Mouse (Mus musculus) layer of hippocampus, postnatal 25 days (tissue): Measurements from ENCODE around the gene Lekr1. TPM values are rescaled to one million over a fixed set of nuclear protein-coding genes. Genes with fewer than 3 reads are reported as not detected.

ENCODE experiments used
- DNase-seq, 2 experiments: peaks; one replicate each; pipeline ENCODE4 v3.0.0; 2022; ENCODE audit warnings: mixed read lengths in 2 of 2, low spot score in 1 of 2; ENCODE audit errors: extremely low spot score in 1 of 2
- total RNA-seq, 2 experiments: library from RNA; stranded (reverse); gene quantifications; 2 replicates each; pipeline ENCODE4 v1.2.3; 2021

Gene Lekr1
- total RNA-seq, 2 experiments from 2014 or later, result 5.6 to 6.8 TPM

GRCm38 (mm10) chr3:65828020-65828419 lies 162.0 kb downstream of the Lekr1 start:
- DNase-seq, result no peak

DNA sequence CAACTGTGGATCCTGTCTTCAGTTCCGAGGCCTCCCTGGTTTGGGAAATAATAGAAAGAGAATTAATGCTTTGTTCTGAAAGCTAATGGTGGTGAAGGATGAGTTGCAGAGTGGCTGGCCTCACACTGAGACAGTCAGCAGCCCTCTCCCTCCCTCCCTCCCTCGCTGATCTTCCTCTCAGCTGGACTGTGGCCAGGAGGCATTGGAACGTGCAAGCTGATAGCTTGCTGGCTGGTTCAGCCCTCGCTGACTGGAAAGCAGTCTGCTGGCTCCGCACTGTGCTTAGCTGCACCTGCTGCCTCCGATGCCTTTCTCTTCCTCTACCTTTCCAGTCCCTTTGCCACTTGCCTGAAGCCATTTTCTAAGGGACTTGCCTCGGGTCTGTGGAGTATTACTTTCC lies 163.2 kb downstream of the Lekr1 start:
- peak; percentile 19 to 41 for DNase-seq

GRCm38 (mm10) chr3:65829943-65830483 lies 164.0 kb downstream of the Lekr1 start:
- no peak for DNase-seq

DNA sequence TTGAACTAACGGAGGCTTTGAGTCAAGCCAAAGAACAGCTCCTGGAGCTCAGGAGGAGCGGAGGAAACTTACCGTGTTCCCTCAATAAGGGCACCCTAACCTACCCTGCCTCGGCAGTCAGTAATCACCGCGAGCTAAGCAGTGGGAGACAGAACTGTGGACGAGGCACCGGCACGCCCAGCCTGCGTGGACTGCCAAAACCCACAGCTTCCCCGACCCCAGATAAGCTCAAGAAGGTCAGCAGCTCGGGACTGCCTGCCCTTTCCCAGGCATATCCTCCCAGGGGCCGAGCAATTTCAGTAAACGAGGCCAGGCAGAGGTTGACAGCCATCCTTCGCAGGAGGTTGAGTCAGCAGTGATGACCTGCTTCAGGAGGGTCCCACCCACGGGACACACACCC lies 164.8 kb downstream of the Lekr1 start:
- no peak for DNase-seq

DNA sequence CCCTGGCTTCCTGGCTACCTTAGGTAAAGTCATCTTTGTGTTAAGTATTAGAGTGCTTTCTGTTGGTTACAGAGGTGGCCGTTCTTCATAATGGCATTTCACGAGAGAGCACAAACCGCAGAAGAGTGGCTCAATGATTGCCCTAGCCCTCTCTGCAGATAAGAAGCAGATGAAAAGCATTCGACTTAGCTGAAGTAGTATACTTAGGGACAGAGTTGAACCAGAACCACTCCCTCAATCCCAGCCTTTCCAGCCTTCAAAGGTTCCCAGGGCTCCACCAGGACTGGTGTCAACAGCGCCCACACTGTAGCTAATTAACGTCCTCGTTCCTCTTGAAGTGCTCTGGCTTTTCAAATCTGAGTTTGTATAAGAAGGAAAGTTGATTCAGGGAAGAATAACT lies 166.4 kb downstream of the Lekr1 start:
- DNase-seq, result no peak

- DNase-seq, result no peak
Observed at GRCm38 (mm10) chr3:65836435-65836834, 170.4 kb downstream of the Lekr1 start.

GRCm38 (mm10) chr3:65839664-65840063 lies 173.6 kb downstream of the Lekr1 start:
- DNase-seq, result no peak

DNA sequence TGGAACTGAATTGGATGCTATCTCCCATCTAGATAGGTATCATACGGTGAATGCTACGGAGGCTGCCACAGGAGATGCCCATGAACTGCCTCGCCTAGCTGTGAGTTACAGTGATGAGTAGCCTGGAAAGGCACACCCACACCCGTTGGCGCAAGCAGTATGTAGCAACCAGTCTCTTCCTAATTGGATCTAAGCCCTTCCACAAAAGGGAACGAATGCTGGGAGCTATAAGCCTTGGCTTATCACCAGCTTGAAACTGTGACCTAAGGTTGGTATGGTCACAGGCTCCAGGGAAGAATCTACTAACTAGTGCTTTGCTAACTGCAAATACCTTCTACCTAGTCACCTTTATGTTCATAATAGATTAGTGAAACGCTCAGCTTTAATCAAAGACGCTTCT lies 175.1 kb downstream of the Lekr1 start:
- no peak for DNase-seq

DNA sequence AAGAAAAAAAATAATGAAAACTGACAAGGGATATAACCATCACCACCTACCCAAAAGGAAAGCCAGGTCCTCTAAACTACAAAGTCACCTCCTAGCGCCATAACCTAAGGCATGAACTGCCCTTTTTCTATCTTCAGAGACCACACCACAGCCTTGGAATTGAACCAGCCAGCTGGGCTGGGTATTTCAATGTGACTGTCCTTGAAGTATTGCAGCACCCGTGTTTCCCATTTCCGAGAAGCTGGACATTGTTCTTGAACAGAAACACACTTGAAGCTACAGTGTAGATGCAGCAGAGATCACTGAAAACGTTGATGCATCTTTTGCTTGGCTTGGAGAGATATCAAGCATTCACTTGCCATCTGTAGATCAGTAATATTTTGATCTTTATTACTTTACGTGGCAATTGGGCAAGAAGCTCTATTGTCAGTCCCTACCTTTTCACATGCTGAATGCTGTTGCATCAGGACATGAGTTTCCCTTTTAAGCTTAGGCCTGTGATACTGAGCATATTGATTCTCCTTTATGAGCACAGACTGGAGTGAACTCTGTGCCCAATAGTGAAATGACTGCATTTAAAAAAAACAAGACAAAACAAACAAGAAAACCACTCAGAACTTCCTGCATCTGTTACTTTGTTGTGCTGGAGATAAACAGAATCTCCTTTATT lies 176.6 kb downstream of the Lekr1 start:
- DNase-seq, result no peak

GRCm38 (mm10) chr3:65843185-65843552 lies 177.1 kb downstream of the Lekr1 start:
- DNase-seq, result no peak

DNA sequence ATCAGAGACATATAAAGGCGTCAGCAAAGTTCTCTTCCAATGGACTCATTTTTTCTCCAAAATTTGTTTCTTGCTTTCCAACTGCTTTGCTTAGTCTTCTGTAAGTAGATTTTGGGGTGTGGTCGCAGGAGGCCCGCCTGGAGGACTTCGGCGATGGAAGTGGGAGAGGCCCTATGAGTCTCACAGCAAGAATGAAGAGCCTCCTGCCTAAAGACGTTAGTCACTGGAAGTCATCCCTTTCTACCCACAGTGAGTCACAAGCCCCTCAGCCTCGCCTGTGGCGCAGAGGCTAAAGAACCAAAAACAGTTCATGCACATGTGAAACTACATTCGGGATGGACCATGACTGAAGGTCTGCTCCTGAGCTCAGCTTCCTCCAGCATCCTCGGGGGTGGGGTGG lies 178.3 kb downstream of the Lekr1 start:
- no peak for DNase-seq

DNA sequence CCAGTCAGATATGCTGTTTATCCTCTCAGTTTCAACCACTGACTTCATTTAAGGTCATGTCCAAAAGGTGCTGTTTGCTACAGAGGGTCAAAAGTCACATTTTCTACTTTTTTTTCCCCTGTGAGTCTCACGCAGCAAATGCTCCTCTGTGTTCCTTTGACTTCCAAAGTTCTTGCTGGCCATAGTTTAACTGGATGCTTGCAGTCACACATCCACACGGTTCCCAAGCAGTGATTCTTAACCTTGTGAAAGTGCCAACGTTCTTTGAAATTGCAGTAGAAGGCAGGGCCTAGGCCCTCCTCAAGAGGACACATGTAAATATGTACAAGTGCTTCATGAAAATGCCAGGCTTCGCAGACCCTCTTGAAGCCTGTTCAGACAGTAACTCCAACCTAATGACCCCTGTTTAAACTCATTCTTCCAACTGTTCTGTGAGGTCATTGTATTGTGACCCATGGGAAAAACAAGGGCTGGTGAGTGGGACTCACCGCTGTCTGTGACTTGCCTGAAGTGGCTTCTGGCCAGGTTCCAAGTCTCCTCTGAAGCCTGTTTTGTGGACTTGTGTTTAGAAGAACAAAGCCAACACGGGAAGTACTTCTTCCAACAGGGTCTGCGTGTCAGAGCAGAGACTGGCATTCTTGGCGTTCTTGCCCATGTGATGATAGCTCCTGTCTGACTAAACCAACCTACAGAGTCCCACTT lies 179.0 kb downstream of the Lekr1 start:
- DNase-seq, result no peak

- no peak for DNase-seq
Observed at GRCm38 (mm10) chr3:65847158-65847787, 181.2 kb downstream of the Lekr1 start.

DNA sequence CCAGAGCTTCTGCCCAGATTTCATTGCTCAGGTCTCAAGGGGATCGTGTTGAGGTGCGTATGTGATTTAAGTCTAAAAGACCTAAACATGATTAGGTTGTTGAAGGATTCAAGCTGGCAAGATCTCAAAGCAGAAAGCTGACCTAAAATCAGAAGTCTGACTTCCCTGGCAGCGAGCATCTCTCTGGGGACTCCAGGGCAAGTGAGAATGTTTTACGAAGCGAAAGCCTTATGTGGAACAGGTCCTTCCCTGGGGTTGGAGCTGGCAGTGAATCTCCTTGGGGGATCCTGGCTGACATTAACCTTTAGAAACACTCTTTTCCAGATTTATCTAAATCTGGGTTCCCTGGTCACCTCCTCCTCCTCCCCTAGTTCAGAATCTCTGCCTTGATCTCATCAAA lies 187.7 kb downstream of the Lekr1 start:
- no peak for DNase-seq

DNA sequence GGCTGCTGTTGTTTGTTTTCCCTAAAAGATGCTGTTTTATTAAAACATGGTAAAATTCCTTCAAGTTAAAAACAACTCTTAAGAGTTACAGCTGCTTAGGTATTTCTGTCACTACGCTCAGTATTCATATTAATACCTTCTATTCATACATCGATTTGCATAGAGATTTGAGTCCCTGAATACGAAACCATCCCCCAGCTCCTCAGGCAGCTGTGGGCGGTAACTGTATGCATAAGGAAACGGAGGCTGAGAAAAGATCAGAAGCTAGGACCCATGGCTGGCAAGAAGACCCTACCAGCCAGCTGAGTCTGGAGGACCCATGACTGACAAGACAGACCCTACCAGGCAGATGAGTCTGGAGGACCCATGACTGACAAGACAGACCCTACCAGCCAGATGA lies 189.5 kb downstream of the Lekr1 start:
- DNase-seq, result no peak

- DNase-seq, result no peak
Observed at GRCm38 (mm10) chr3:65858118-65858517, 192.1 kb downstream of the Lekr1 start.

- DNase-seq, result no peak
Observed at GRCm38 (mm10) chr3:65858741-65859348, 192.8 kb downstream of the Lekr1 start.

GRCm38 (mm10) chr3:65859750-65860149 lies 193.7 kb downstream of the Lekr1 start:
- DNase-seq, result no peak

DNA sequence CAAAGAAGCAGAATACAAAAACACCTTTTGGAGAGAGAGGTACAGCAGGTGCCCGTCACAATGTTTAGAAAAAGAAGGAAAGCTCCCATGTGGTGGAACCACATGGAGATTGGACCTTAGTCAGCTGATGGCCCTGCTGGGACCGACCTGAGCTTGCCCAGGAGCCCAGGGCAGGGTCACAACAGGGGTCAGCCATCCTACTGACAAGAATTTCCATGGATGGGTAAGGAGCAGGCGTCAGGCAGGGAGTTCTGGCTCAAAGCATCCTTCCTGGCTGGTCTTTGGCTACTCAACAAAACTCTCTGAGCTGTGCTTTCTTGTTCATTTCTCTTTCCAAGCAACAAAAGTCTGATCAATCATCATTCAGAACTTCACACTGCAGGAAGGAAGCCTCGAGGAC lies 194.9 kb downstream of the Lekr1 start:
- DNase-seq, result no peak

- no peak for DNase-seq
Observed at GRCm38 (mm10) chr3:65861471-65861881, 195.4 kb downstream of the Lekr1 start.

GRCm38 (mm10) chr3:65863297-65863696 lies 197.3 kb downstream of the Lekr1 start:
- peak; percentile 61 to 65 for DNase-seq
